Mouse (Mus musculus) brain, embryonic 14.5 days (tissue): ENCODE measurements at regions not wholly inside any gene's neighbourhood (a gene's known extent, or its start where the extent isn't known, plus 50 kb on each side); places are given as distances from the start of the nearest gene placed in this dataset.

Experiments used
- CTCF ChIP-seq: fragments of 200-500 bp; IDR thresholded peaks from 2 replicates; pipeline ENCODE4 v1.5.1; 2012; ENCODE audit warnings: inconsistent platforms, mild to moderate bottlenecking, moderate library complexity, borderline replicate concordance; ENCODE audit not compliant: insufficient read depth, insufficient read length; ENCODE audit errors: extremely low read depth
- POLR2A ChIP-seq: fragments of 200-500 bp; IDR thresholded peaks from 2 replicates; pipeline ENCODE4 v1.6.1; 2012; ENCODE audit warnings: mild to moderate bottlenecking, inconsistent platforms, borderline replicate concordance; ENCODE audit not compliant: poor library complexity, insufficient read depth, insufficient read length, severe bottlenecking; ENCODE audit errors: extremely low read depth

DNA sequence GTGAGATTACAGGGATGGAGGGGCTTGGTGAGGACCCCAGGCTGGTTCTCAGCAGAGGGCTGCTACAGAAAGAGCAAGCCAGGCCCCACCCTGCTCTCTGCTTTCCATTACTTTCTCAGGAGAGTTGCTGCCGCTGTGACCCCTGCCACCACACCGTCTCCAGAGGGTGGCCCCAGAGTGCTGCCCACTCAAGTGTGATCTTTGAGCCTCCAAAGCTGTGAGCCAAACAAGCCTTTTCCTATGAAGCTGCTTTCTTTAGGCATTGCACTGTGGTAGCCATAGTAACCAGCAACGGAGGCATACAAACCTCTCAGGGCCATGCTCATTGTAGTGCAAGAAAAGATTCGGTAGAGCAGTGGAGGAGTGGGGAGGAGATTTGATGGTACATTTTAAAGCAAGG is 68.8 kb upstream of the Chst1 start:
- TF ChIP-seq CTCF (no peak), POLR2A (no peak)
